ENCODE assay signal across 7 mouse cellular contexts in the genomic region with DNA sequence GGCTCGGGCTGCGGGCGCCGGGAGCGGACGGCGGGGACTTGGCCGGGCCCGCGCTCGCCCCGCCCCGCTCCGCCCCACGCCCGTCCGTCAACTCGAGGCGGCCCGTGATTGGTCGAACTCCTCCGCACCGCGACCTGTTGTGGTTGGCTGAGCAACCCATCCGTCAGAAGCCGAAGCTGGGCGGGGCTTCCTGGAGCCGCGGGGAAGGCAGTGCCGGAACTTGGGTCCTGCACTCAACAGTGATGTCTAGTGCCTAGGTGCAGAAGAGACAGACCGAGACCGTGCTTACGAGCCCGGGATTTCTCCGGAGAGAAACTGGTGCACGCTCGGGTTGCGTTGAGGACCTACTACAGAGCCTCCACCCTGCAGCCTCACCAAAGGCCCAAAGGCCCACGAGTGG. TPM values are rescaled to one million over a fixed set of nuclear protein-coding genes. Genes with fewer than 3 reads are reported as not detected.
DNase-seq lines count a peak whose midpoint lies in the region; ATAC-seq lines count a peak whose summit lies in the region.

A gene (minus strand): TSS at position 58 of the 400 bp plus-strand sequence.
A gene (plus strand): TSS at position 210 of the 400 bp plus-strand sequence.

- H3K9ac ChIP-seq in intestine, embryonic 15.5 days, result peak within 1 kb of the TSS; percentile 97

- H3K27me3 ChIP-seq in intestine, embryonic 15.5 days (replicated peaks), result no peaks in the 10 kb centered on the region
- no peaks in the 10 kb centered on the region for H3K27me3 ChIP-seq in midbrain, embryonic 10.5 days (ENCODE audit: low read depth, poor library complexity, severe bottlenecking)

- H3K4me2 ChIP-seq in intestine, embryonic 15.5 days (replicated peaks), result peak within 1 kb of the TSS; percentile 97

- peak within 1 kb of the TSS; percentile 88 for H3K27ac ChIP-seq in intestine, embryonic 15.5 days
- H3K27ac ChIP-seq in midbrain, embryonic 10.5 days (replicated peaks), result peak within 1 kb of the TSS; percentile 94

- H3K9me3 ChIP-seq in intestine, embryonic 15.5 days, result no peaks in the 10 kb centered on the region
- no peaks in the 10 kb centered on the region for H3K9me3 ChIP-seq in midbrain, embryonic 10.5 days (replicated peaks)

- H3K36me3 ChIP-seq in intestine, embryonic 15.5 days, result peaks cover 18% of the 10 kb centered on the region
- H3K36me3 ChIP-seq in midbrain, embryonic 10.5 days, result peaks cover 44% of the 10 kb centered on the region

- peaks cover 17% of the 10 kb centered on the region for H3K4me1 ChIP-seq in intestine, embryonic 15.5 days (replicated peaks)
- peaks cover 42% of the 10 kb centered on the region for H3K4me1 ChIP-seq in midbrain, embryonic 10.5 days

- intact Hi-C loops in gastrocnemius, postnatal 36 days (cut with DNase I), result no loop called here
- intact Hi-C loops in left cerebral cortex, postnatal 25 days (cut with DNase I), result no loop called here

- peak; percentile 97 for DNase-seq in adrenal gland, adult 18-20 months (ENCODE audit: low spot score in 2 of 2)
- DNase-seq in embryo, embryonic 11 days, result peak; percentile 99
- DNase-seq in gastrocnemius, postnatal 36 days, result peak; percentile 96 to 97
- peak; percentile 98 for DNase-seq in left cerebral cortex, postnatal 25 days (ENCODE audit: low spot score in 2 of 2)
- DNase-seq in midbrain, embryonic 10.5 days (ENCODE audit: low spot score), result peak; percentile 98
- DNase-seq in right cerebral cortex, postnatal 4 days, result peak; percentile 97

- peak within 1 kb of the TSS; percentile 94 for H3K4me3 ChIP-seq in intestine, embryonic 15.5 days (replicated peaks)
- peak within 1 kb of the TSS; percentile 87 for H3K4me3 ChIP-seq in midbrain, embryonic 10.5 days

- ATAC-seq in intestine, embryonic 15.5 days, result peak; percentile 96

- WGBS in intestine, embryonic 15.5 days, result under 1% methylated on average over 39 of the region's 39 CpGs
- under 1% methylated on average over 39 of the region's 39 CpGs for WGBS in midbrain, embryonic 10.5 days

RNA-seq across cellular contexts. Expression of the first gene that starts in this region (rescaled TPM):
- total RNA-seq in adrenal gland, adult 18-20 months (2021), result 10 to 100 TPM; 87.8 to 99.7 TPM
- total RNA-seq in gastrocnemius, postnatal 36 days (2021), result 100 to 1,000 TPM; 148 to 163 TPM
- polyA plus RNA-seq in intestine, embryonic 15.5 days (2015; fragmentation: Nextera tagmentation; extraction: Ambion mirVana), result 92.9 and 107 TPM in 2 replicates
- 100 to 1,000 TPM; 279 to 287 TPM for total RNA-seq in left cerebral cortex, postnatal 25 days (2021)
- 84.2 and 87.5 TPM in 2 replicates for polyA plus RNA-seq in midbrain, embryonic 10.5 days (2016; fragmentation: Nextera tagmentation; extraction: Ambion mirVana)

RNA-seq across cellular contexts. Expression of the second gene that starts in this region (rescaled TPM):
- 1 to 10 TPM; 3.9 to 6.9 TPM for total RNA-seq in adrenal gland, adult 18-20 months (2021)
- total RNA-seq in gastrocnemius, postnatal 36 days (2021), result 1 to 10 TPM; 2.0 to 2.1 TPM
- 5.1 and 5.4 TPM in 2 replicates for polyA plus RNA-seq in intestine, embryonic 15.5 days (2015; fragmentation: Nextera tagmentation; extraction: Ambion mirVana)
- 1 to 10 TPM; 3.1 to 4.4 TPM for total RNA-seq in left cerebral cortex, postnatal 25 days (2021)
- polyA plus RNA-seq in midbrain, embryonic 10.5 days (2016; fragmentation: Nextera tagmentation; extraction: Ambion mirVana), result 14.4 and 14.6 TPM in 2 replicates

Comparison
In these comparisons a context has a peak if more than half of its experiments do, and no peak if none do; other contexts are left out.
1. Peak in every context shown above with its lines: DNase-seq, ATAC-seq, H3K4me3 ChIP-seq and H3K27ac ChIP-seq.